Mouse (Mus musculus) cerebellum, adult 2 months (tissue): ENCODE measurements around the gene Dnah2.

Experiments used
- CTCF ChIP-seq: fragments of 200-500 bp; IDR thresholded peaks from 2 replicates; pipeline ENCODE4 v1.5.1; 2011; ENCODE audit warnings: low read depth, mild to moderate bottlenecking, control low read depth, low read length, moderate library complexity, borderline replicate concordance; ENCODE audit not compliant: insufficient read depth
- POLR2A ChIP-seq: fragments of 200-500 bp; IDR thresholded peaks from 2 replicates; pipeline ENCODE4 v1.6.1; 2011; ENCODE audit warnings: low read length, control low read depth, borderline replicate concordance; ENCODE audit not compliant: insufficient read depth

DNA sequence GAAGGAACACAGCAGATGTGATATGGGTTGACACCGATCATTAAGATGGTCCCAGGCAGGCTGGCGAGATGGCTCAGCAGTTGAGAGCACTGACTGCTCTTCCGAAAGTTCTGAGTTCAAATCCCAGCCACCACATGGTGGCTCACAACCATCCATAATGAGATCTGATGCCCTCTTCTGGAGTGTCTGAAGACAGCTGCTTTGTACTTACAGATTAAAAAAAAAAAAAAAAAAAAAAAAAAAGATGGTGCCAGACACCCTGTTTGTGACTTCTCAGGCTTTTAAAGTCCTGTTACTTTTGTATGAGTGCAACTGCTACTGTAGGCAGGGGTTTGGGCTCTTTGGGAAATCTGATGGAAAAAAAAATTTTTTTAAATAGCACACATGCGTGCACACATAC lies 160.2 kb downstream of the Dnah2 start:
- TF ChIP-seq CTCF, result no peak
- no peak for TF ChIP-seq POLR2A
